Mouse (Mus musculus) C2C12 (cell line): ENCODE results near the gene Clstn2.

Source experiments
- CEBPB ChIP-seq: IDR thresholded peaks from one replicate; pipeline ENCODE4 v1.6.1; 2011; ENCODE audit warnings: low read depth, mild to moderate bottlenecking, control low read depth, moderate library complexity
- CTCF ChIP-seq: IDR thresholded peaks from one replicate; pipeline ENCODE4 v1.5.1; 2011; ENCODE audit not compliant: control insufficient read depth, insufficient read depth, insufficient read length
- FOSL1 ChIP-seq: IDR thresholded peaks from one replicate; pipeline ENCODE4 v1.8.0; 2011; ENCODE audit warnings: mild to moderate bottlenecking, low read length; ENCODE audit not compliant: poor library complexity, insufficient read depth, severe bottlenecking
- MAX ChIP-seq: IDR thresholded peaks from one replicate; pipeline ENCODE4 v1.6.1; 2011; ENCODE audit warnings: mild to moderate bottlenecking, control low read depth
- USF1 ChIP-seq: IDR thresholded peaks from one replicate; pipeline ENCODE4 v1.6.1; 2011; ENCODE audit warnings: low read depth, mild to moderate bottlenecking, control low read depth, moderate library complexity

GRCm38 (mm10) chr9:97534196-97534595 lies 498.8 kb downstream of the Clstn2 start:
- no peak for TF ChIP-seq CTCF
- TF ChIP-seq MAX = no peak
- TF ChIP-seq FOSL1 = no peak
- no peak for TF ChIP-seq CEBPB
- no peak for TF ChIP-seq USF1
